Mouse (Mus musculus) hindbrain, embryonic 10.5 days (tissue): ENCODE data around the gene Anxa2. TPM values are rescaled to one million over a fixed set of nuclear protein-coding genes. Genes with fewer than 3 reads are reported as not detected.

Experiments used
- polyA plus RNA-seq: library from polyadenylated mRNA; unstranded; fragments of >200 nt; fragmentation: Nextera tagmentation; extraction: Ambion mirVana; gene quantifications from 2 replicates; pipeline ENCODE4 v1.2.1, GENCODE M21; 2016

Gene Anxa2
- polyA plus RNA-seq, 1 experiment from 2014 or later: 230 TPM

Other genes starting within 250 kb of the Anxa2 start
- gene Ice2, start 55.7 kb upstream of the Anxa2 start, polyA plus RNA-seq: 15.9 and 20.1 TPM in 2 replicates